Mouse (Mus musculus): Measurements from ENCODE around the gene Tbx10. TPM values are rescaled to one million over a fixed set of nuclear protein-coding genes. Genes with fewer than 3 reads are reported as not detected.
"Not testable (repeated sequence)": the region's sequence is repeated elsewhere in the genome, so short reads cannot be mapped to it uniquely, and the experiment has no call there.

The Tbx10 gene
- polyA plus RNA-seq, 1 experiment from 2014 or later, result not detected

DNA sequence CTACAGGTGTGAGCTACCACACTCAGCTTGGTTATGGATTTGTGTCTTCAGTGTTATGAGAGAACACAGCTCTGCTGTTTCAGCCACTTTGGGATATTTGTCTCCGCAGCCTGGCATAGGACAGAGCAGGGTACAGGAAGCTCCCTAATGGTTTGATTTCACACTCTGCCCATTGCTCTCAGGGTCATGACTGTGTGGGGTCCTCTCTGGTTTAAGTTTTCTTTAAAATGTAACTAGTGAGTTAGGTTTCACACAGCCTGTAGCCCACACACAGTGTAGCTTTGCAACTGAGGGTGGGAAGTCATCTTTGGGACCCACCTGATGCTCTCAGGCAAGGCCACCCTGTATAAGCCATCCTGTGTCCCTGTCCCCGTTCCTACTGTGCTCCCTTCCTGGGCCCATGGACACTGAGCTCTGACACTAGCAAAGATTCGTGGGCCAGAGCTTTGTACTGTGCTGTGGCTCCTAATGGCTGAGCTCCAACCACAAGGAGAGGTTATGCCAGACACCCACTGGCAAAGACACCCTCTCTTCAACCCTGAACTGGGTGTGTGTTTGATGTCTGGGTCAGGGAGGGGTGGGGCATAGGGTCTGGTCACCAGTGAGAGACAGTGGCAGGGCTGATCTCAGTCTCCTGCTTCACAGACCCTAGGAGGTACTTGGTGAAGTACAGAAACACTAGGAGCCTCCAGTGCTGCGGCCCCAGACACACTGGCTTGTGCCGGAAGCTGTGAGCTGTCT, 35.1 kb upstream of the Tbx10 start:
- not testable (repeated sequence) for H3K27ac ChIP-seq; H3K4me3 ChIP-seq; H3K36me3 ChIP-seq; H3K9ac ChIP-seq; ATAC-seq (ENCODE audit: insufficient number of reproducible peaks, low FRiP score, low TSS enrichment, low read depth); H3K4me2 ChIP-seq; H3K9me3 ChIP-seq; H3K27me3 ChIP-seq; H3K4me1 ChIP-seq
- WGBS, result 78% methylated on average over 5 of the region's 5 CpGs

DNA sequence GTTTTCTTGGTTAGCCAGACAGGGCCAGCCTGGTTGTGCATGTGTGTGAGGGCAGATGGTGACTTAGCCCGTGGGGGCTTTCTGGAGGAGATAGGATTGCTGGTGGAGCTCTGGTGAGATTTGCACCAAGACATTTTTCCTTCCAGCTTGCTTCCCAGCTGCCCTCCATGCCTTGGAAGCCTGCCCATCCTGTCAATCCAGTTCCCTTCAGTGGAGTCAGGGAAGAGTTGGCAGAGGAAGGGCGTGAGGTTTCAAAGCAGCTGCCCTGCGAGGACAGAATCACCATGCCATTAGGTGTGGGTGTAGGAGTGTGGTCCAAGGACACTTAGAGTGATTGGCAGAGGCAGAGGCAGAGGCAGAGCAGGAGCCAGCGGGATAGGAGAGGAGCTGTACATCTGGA, 34.1 kb upstream of the Tbx10 start, which contains the start of gene Aldh3b3:
Aldh3b3 (plus strand) TSS at position 176 of the 400 bp plus-strand sequence.
- ATAC-seq (ENCODE audit: insufficient number of reproducible peaks, low FRiP score, low TSS enrichment, low read depth), result no peak
- H3K9ac ChIP-seq, result no peak within 1 kb of the TSS
- WGBS, result 59% methylated on average over 4 of the region's 4 CpGs
- H3K27me3 ChIP-seq, result no peaks in the 10 kb centered on the region
- H3K4me2 ChIP-seq, result no peak within 1 kb of the TSS
- H3K27ac ChIP-seq, result no peak within 1 kb of the TSS
- H3K4me3 ChIP-seq, result no peak within 1 kb of the TSS
- no peaks in the 10 kb centered on the region for H3K36me3 ChIP-seq
- H3K4me1 ChIP-seq, result peaks cover 4% of the 10 kb centered on the region
- no peaks in the 10 kb centered on the region for H3K9me3 ChIP-seq

DNA sequence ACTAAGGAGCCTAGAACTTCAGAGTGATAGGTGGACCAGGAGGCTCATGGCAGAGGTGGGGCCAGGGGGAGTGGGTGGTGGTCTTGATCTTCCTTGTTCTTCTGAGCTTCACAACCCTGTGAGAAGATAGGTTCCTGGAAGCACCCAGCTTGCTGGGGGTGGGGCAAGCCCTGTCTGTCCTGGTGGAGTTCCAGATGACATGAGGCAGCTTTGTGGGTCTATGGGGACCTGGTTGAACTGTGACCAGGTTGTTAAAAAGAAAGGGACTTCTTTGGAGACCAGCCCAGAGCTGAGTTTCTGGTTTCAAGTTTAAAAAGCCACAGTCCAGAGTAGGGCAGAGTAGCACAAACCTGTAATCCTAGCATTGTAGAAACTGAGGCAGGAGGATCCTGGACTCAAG, 33.5 kb upstream of the Tbx10 start:
- Histone ChIP-seq H3K27me3 (no peaks in the 10 kb centered on the region), H3K36me3 (no peaks in the 10 kb centered on the region), H3K4me2 (no peak overlapping the region), H3K9ac (no peak overlapping the region), H3K9me3 (no peaks in the 10 kb centered on the region), H3K27ac (no peak overlapping the region), H3K4me1 (peaks cover 4% of the 10 kb centered on the region), H3K4me3 (no peak overlapping the region)
- ATAC-seq (ENCODE audit: insufficient number of reproducible peaks, low FRiP score, low TSS enrichment, low read depth), result no peak

DNA sequence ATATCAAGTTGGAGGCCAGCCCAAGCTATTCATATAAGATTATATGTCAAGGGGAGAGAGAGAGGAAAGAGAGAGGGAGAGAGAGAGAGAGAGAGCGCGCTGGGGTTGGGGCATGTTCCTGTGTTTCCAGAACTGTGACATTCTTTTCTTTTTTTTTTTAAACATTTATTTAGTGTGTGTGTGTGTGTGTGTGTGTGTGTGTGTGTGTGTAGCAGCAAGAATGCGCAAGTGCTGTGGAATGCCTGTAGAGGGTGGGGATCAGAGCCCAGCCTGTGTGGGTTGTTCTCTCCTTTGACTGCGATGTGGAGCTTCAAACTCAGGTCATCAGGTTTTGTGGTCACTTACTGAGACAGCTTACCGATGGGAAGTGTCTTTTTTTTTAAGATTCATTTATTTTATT, 32.3 kb upstream of the Tbx10 start:
- no peaks in the 10 kb centered on the region for H3K36me3 ChIP-seq
- no peaks in the 10 kb centered on the region for H3K27me3 ChIP-seq
- no peak overlapping the region for H3K27ac ChIP-seq
- H3K4me2 ChIP-seq, result no peak overlapping the region
- ATAC-seq (ENCODE audit: insufficient number of reproducible peaks, low FRiP score, low TSS enrichment, low read depth), result no peak
- no peak overlapping the region for H3K9ac ChIP-seq
- 58% methylated on average over 5 of the region's 5 CpGs for WGBS
- peaks cover 4% of the 10 kb centered on the region for H3K4me1 ChIP-seq
- no peak overlapping the region for H3K4me3 ChIP-seq
- H3K9me3 ChIP-seq, result no peaks in the 10 kb centered on the region

DNA sequence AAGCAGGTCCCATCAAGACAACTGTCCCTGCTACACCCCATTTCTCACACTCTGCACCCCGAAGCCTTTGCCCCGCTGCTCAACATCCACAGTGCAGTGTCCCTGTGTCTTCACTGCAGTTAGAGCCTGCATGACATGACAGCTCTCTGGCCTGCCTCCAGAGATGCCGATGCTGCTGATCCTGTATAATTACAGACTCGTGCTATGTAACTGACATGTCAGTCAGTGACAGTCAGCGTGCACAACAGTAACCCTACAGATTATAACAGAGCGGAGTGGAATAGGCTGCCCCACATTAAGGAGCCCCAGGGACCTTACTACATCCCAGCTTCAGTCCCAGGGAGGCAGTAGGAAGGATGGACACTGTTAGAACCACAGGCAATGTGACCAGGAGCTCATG, 30.7 kb upstream of the Tbx10 start:
- not testable (repeated sequence) for H3K9ac ChIP-seq; H3K36me3 ChIP-seq; H3K4me1 ChIP-seq; ATAC-seq (ENCODE audit: insufficient number of reproducible peaks, low FRiP score, low TSS enrichment, low read depth); H3K27ac ChIP-seq; H3K4me2 ChIP-seq; H3K27me3 ChIP-seq; H3K4me3 ChIP-seq; H3K9me3 ChIP-seq
- 79% methylated on average over 6 of the region's 6 CpGs for WGBS

DNA sequence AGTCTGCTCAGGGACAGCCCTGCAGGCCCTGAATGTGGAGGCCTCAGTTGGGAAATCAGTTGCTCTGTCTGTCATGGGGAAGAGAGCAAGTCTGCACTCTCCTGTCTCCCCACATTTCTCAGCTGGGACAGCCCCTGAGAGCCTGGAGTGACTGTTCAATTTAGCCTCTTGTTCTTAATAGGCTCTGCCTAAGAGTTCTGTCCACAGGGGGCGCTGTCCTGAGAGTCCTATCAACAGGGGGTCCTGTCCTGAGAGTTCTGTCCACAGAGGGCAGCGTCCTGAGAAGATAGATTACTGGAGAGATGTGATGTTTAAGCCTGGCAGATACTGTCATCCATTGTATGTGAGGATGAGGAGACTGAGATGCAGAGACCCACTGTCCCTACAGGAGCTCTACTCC, 30.1 kb upstream of the Tbx10 start:
- Histone ChIP-seq H3K4me1 (peaks cover 4% of the 10 kb centered on the region), H3K36me3 (no peaks in the 10 kb centered on the region), H3K4me3 (no peak overlapping the region), H3K27ac (no peak overlapping the region), H3K4me2 (no peak overlapping the region), H3K9ac (no peak overlapping the region), H3K27me3 (no peaks in the 10 kb centered on the region), H3K9me3 (no peaks in the 10 kb centered on the region)
- ATAC-seq (ENCODE audit: insufficient number of reproducible peaks, low FRiP score, low TSS enrichment, low read depth), result no peak
- WGBS, result 21% methylated on average over 2 of the region's 2 CpGs

DNA sequence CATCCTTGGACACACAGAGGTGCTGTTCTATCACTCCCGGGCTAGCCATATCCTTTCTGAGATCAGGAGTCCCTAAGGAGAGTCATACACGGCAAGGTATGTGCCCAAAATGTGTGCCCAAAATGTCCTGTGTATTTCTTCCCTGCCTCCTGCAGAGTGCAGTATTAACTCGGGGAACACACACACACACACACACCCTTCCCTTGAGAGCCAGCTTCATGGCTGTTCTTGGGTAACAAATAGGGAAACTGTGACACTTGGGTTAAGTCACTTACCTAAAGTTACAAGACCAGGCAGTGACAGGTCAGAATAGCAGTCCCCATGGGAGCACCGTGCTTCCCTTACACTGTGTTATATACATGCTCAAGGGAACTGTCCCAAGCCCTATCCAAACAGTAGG, 28.5 kb upstream of the Tbx10 start:
- H3K4me3 ChIP-seq, result no peak overlapping the region
- H3K36me3 ChIP-seq, result no peaks in the 10 kb centered on the region
- 66% methylated on average over 4 of the region's 4 CpGs for WGBS
- H3K4me2 ChIP-seq, result no peak overlapping the region
- H3K27me3 ChIP-seq, result no peaks in the 10 kb centered on the region
- ATAC-seq (ENCODE audit: insufficient number of reproducible peaks, low FRiP score, low TSS enrichment, low read depth), result no peak
- no peak overlapping the region for H3K9ac ChIP-seq
- H3K9me3 ChIP-seq, result no peaks in the 10 kb centered on the region
- no peak overlapping the region for H3K27ac ChIP-seq
- H3K4me1 ChIP-seq, result peaks cover under 1% of the 10 kb centered on the region

DNA sequence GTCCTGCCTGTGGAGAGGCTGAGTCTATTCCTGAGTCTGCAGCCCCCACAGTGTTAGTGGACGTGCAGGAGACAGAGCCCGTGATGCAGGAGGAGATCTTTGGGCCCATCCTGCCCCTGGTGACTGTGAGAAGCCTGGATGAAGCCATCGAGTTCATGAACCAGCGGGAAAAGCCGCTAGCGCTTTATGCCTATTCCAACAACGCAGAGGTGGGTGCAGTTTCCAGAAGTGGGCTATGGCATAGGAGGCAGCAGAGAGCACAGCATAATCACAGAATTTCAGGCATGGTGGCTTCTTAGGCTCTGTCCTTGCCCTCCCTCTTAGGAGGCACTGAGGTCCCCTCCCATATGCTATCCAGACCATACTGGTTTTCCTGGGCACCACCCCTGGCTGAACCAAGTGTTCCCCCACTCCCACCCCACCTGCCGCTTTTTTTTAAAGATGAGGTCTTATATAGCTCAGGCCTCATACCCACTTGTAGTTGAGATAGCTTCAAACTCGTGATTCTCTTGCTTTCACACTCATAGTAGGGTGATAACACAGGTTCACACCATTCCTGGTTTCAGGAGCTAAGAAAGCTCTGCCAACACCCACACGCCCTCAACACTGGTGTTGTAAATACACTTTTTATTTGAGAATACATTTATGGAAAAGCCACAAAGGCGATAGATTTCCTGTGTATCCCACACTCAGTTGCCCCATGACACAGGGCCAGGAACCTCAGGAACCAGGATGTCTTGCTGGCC, 26.0 kb upstream of the Tbx10 start:
- H3K36me3 ChIP-seq, result no peaks in the 10 kb centered on the region
- H3K4me2 ChIP-seq, result no peak overlapping the region
- no peak overlapping the region for H3K9ac ChIP-seq
- no peak overlapping the region for H3K4me3 ChIP-seq
- 0 out of 2 replicates have a peak, but pooled peaks cover 4% of the 10 kb centered on the region for H3K4me1 ChIP-seq
- no peak for ATAC-seq (ENCODE audit: insufficient number of reproducible peaks, low FRiP score, low TSS enrichment, low read depth)
- 68% methylated on average over 11 of the region's 11 CpGs for WGBS
- no peaks in the 10 kb centered on the region for H3K27me3 ChIP-seq
- no peak overlapping the region for H3K27ac ChIP-seq
- H3K9me3 ChIP-seq, result no peaks in the 10 kb centered on the region

DNA sequence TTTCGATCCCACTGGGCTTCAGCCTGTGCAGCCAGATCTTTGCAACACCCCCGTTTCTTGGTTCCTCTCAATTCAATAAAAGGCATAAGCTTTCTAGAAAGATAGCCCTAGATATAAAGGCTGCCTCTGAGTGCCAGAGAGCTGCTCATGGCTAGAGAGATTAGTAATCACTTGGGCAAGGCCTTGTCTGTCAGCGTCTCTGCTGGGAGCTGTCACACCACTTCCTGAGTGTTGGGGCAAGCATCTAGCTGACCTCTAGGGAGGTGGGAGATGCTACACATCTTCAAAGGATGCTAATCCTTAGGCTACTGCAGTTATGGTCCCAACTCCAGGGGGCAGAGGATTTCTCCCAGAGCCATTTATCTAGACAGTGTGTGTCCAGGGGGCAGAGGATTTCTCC, 25.3 kb upstream of the Tbx10 start:
- Histone ChIP-seq H3K9ac (no peak overlapping the region), H3K9me3 (no peaks in the 10 kb centered on the region), H3K27ac (no peak overlapping the region), H3K4me2 (no peak overlapping the region), H3K4me3 (no peak overlapping the region), H3K36me3 (no peaks in the 10 kb centered on the region), H3K4me1 (peaks cover 6% of the 10 kb centered on the region), H3K27me3 (no peaks in the 10 kb centered on the region)
- WGBS, result 55% methylated on average over 3 of the region's 3 CpGs
- ATAC-seq (ENCODE audit: insufficient number of reproducible peaks, low FRiP score, low TSS enrichment, low read depth), result no peak

DNA sequence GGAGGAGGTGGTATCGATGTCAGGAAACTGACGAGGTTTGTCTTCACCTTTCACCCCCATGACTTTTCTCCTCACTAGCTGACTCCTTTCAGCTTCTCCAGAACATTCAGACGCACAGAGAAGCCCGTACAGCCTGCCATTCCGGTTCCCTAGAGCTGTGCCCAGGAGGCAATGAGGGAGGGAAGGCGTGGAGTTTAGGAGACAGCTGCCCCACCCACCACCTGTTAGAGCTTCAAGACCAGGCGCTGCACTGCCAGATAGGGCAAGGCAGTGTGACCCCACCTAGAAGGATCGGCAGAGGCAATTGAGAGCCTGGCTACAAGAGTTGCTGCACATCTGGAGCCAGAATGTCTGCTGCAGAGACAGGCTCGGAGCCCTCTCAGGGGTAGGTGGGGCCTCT, 20.3 kb upstream of the Tbx10 start, which contains the start of gene Aldh3b2:
Aldh3b2 (plus strand) TSS at position 100 of the 400 bp plus-strand sequence.
- no peaks in the 10 kb centered on the region for H3K36me3 ChIP-seq
- H3K4me1 ChIP-seq, result peaks cover 19% of the 10 kb centered on the region
- H3K4me2 ChIP-seq, result no peak within 1 kb of the TSS
- no peak within 1 kb of the TSS for H3K4me3 ChIP-seq
- H3K27me3 ChIP-seq, result no peaks in the 10 kb centered on the region
- peak; percentile 51 for ATAC-seq (ENCODE audit: insufficient number of reproducible peaks, low FRiP score, low TSS enrichment, low read depth)
- H3K9me3 ChIP-seq, result no peaks in the 10 kb centered on the region
- WGBS, result 24% methylated on average over 9 of the region's 9 CpGs
- peak within 1 kb of the TSS; percentile 35 for H3K27ac ChIP-seq
- H3K9ac ChIP-seq, result 0 out of 2 replicates have a peak within 1 kb of the TSS, but pooled peaks have one; percentile 1

DNA sequence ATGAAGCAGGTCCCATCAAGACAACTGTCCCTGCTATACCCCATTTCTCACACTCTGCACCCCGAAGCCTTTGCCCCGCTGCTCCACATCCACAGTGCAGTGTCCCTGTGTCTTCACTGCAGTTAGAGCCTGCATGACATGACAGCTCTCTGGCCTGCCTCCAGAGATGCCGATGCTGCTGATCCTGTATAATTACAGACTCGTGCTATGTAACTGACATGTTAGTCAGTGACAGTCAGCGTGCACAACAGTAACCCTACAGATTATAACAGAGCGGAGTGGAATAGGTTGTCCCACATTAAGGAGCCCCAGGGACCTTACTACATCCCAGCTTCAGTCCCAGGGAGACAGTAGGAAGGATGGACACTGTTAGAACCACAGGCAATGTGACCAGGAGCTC, 17.9 kb upstream of the Tbx10 start:
- not testable (repeated sequence) for H3K4me3 ChIP-seq; H3K4me2 ChIP-seq; H3K27ac ChIP-seq; H3K27me3 ChIP-seq; H3K9me3 ChIP-seq; ATAC-seq (ENCODE audit: insufficient number of reproducible peaks, low FRiP score, low TSS enrichment, low read depth); H3K36me3 ChIP-seq; H3K9ac ChIP-seq
- H3K4me1 ChIP-seq, result peaks cover 18% of the 10 kb centered on the region
- WGBS, result 69% methylated on average over 6 of the region's 6 CpGs

DNA sequence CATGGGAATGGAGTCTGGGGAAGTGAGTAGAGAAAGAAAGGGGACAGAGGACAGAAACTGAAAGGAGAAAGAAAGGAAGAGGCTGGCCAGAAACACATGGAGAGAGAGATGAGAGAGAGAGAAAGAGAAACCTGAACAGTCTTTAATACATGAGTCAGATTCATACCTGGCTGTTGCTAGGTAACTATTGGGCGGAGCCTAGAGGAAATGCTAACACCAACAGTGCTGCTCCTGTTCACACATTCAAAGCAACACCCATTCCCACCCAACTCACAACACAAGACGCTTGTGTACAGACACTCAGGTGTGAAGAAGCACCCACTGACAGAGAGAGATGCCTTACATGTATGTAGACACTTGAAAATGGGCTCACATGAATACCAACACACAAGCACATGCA, 16.7 kb upstream of the Tbx10 start:
- H3K27me3 ChIP-seq, result 0 out of 2 replicates have a peak, but pooled peaks cover 2% of the 10 kb centered on the region
- no peak overlapping the region for H3K4me2 ChIP-seq
- H3K36me3 ChIP-seq, result no peaks in the 10 kb centered on the region
- peaks cover 18% of the 10 kb centered on the region for H3K4me1 ChIP-seq
- no peak overlapping the region for H3K9ac ChIP-seq
- no peaks in the 10 kb centered on the region for H3K9me3 ChIP-seq
- 69% methylated on average over 2 of the region's 2 CpGs for WGBS
- H3K4me3 ChIP-seq, result no peak overlapping the region
- ATAC-seq (ENCODE audit: insufficient number of reproducible peaks, low FRiP score, low TSS enrichment, low read depth), result no peak
- H3K27ac ChIP-seq, result no peak overlapping the region
